8 mouse cellular contexts compared by ENCODE assay signal in the genomic region with DNA sequence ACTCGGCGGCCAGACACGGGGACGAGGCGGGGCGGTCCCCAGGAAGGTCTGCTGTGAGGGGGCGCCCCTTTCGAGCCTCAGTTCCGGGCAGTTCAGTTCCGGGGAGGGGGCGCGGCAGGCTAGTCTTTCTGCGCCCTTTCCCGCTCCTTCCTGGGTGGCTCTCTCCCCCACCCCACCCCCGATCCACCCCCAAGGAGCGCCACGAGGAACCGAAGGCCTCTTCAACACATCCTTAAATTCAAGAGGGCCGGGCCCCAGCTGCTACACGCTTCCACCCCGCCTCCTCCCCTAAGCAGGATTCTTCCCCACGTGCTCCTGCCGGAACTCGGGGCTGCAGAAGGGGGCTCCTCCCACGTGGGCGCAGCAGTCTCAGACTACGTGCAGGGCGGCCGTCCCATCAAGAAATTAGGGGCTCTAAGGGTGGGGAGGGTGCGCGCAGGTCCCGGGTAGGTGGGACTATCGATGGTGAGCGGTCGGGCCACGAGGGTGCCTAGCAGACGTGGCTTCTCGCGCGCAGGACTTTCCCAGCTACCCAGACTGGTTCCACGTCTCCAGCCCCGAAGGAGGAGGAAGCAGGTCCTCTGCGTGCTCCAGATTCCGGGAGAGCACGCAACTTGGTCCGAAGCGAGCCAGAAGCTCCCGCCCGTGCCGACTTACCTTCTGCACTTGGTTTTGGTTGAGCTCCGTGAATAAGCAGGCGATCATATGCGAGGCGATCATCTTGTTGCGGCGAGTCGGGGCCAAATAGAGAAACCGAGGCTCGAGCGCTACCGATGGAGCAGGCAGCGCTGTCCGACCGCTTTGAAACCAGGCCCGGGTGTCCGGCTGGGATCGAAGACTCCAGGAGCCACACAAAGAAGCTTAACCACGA. TPM values are rescaled to one million over a fixed set of nuclear protein-coding genes. Genes with fewer than 3 reads are reported as not detected.
DNase-seq lines count a peak whose midpoint lies in the region; ATAC-seq and TF ChIP-seq lines count a peak whose summit lies in the region.

No protein-coding gene starts in this region.

- no peak for TF ChIP-seq POLR2A in spleen, adult 2 months (IDR thresholded peaks at IDR 0.05; ENCODE audit: low read depth, low read length)

- no peak for TF ChIP-seq CTCF in spleen, adult 2 months (IDR thresholded peaks at IDR 0.05; ENCODE audit: extremely low read depth, insufficient read depth, insufficient read length, insufficient replicate concordance)

- peak overlapping the region; percentile 24 for H3K27ac ChIP-seq in spleen, adult 2 months (ENCODE audit: insufficient read depth, low read length)
- H3K27ac ChIP-seq in heart, embryonic 14.5 days (replicated peaks in 1 of 2; ENCODE audit: control insufficient read depth in 1 of 2, insufficient read depth in 1 of 2, low read depth in 2 of 2, low read length in 2 of 2) = peak overlapping the region; percentile 75 to 80
- H3K27ac ChIP-seq in limb, embryonic 13.5 days = peak overlapping the region; percentile 67
- peak overlapping the region; percentile 46; the same call in 1 of the 2 replicates for H3K27ac ChIP-seq in midbrain, embryonic 12.5 days (replicated peaks)
- H3K27ac ChIP-seq in stomach, embryonic 16.5 days (ENCODE audit: low read length) = peak overlapping the region; percentile 91

- peaks cover 6% of the 10 kb centered on the region; the same call in 1 of the 2 replicates for H3K4me1 ChIP-seq in spleen, adult 2 months (ENCODE audit: control insufficient read depth, insufficient read depth, insufficient read length)
- peaks cover 12 to 31% of the 10 kb centered on the region in 2 experiments for H3K4me1 ChIP-seq in heart, embryonic 14.5 days (ENCODE audit: control insufficient read depth in 2 of 2, insufficient read depth in 2 of 2, low read length in 2 of 2)
- peaks cover 21% of the 10 kb centered on the region for H3K4me1 ChIP-seq in limb, embryonic 13.5 days
- H3K4me1 ChIP-seq in midbrain, embryonic 12.5 days = peaks cover 29% of the 10 kb centered on the region
- peaks cover 11% of the 10 kb centered on the region for H3K4me1 ChIP-seq in stomach, embryonic 16.5 days (ENCODE audit: control insufficient read depth, insufficient read depth, low read length)

- H3K9me3 ChIP-seq in heart, embryonic 14.5 days (ENCODE audit: control insufficient read depth, low read length) = no peaks in the 10 kb centered on the region
- H3K9me3 ChIP-seq in limb, embryonic 13.5 days = no peaks in the 10 kb centered on the region
- no peaks in the 10 kb centered on the region for H3K9me3 ChIP-seq in midbrain, embryonic 12.5 days
- H3K9me3 ChIP-seq in stomach, embryonic 16.5 days (replicated peaks; ENCODE audit: control insufficient read depth, low read length) = no peaks in the 10 kb centered on the region

- peak overlapping the region; percentile 67 for H3K4me3 ChIP-seq in spleen, adult 2 months (ENCODE audit: extremely low read depth, insufficient read depth, insufficient read length)
- H3K4me3 ChIP-seq in heart, embryonic 14.5 days (ENCODE audit: control insufficient read depth in 1 of 2, insufficient read depth in 1 of 2, low read depth in 1 of 2, low read length in 2 of 2) = peak overlapping the region; percentile 54 to 57
- peak overlapping the region; percentile 67 for H3K4me3 ChIP-seq in limb, embryonic 13.5 days
- peak overlapping the region; percentile 57 for H3K4me3 ChIP-seq in midbrain, embryonic 12.5 days
- peak overlapping the region; percentile 69 for H3K4me3 ChIP-seq in stomach, embryonic 16.5 days (replicated peaks; ENCODE audit: low read length)

- peak; percentile 26 for ATAC-seq in heart, embryonic 14.5 days (ENCODE audit: insufficient number of reproducible peaks, insufficient read depth, low FRiP score, low read depth)
- ATAC-seq in limb, embryonic 13.5 days (ENCODE audit: low FRiP score, low read depth) = peak; percentile 42
- ATAC-seq in midbrain, embryonic 12.5 days (ENCODE audit: low FRiP score, low read depth) = peak; percentile 54
- ATAC-seq in stomach, embryonic 16.5 days (ENCODE audit: insufficient read depth, low FRiP score) = peak; percentile 68

- H3K9ac ChIP-seq in heart, embryonic 14.5 days (ENCODE audit: low read length) = peak overlapping the region; percentile 80
- peak overlapping the region; percentile 75 for H3K9ac ChIP-seq in limb, embryonic 13.5 days
- peak overlapping the region; percentile 57 for H3K9ac ChIP-seq in midbrain, embryonic 12.5 days (replicated peaks)
- H3K9ac ChIP-seq in stomach, embryonic 16.5 days (ENCODE audit: low read length) = peak overlapping the region; percentile 71

- peak in 1 of 2 experiments; percentile 32 for DNase-seq in spleen, adult 2 months (ENCODE audit: low read depth in 1 of 2, low spot score in 2 of 2)
- no peak for DNase-seq in spleen, postnatal 14 days (ENCODE audit: low spot score in 2 of 2)
- peak; percentile 77 for DNase-seq in embryo, embryonic 10.5 days (ENCODE audit: low spot score)
- DNase-seq in cerebellum, adult 11-12 months = no peak

- WGBS in spleen, adult 2 months = 1% methylated on average over 67 of the region's 68 CpGs
- under 1% methylated on average over 66 of the region's 68 CpGs for WGBS in heart, embryonic 14.5 days
- under 1% methylated on average over 66 of the region's 68 CpGs for WGBS in limb, embryonic 13.5 days
- under 1% methylated on average over 68 of the region's 68 CpGs for WGBS in midbrain, embryonic 12.5 days
- under 1% methylated on average over 68 of the region's 68 CpGs for WGBS in stomach, embryonic 16.5 days

- H3K36me3 ChIP-seq in spleen, adult 2 months (ENCODE audit: control insufficient read depth, insufficient read depth, low read length) = no peaks in the 10 kb centered on the region
- H3K36me3 ChIP-seq in heart, embryonic 14.5 days (ENCODE audit: control insufficient read depth, insufficient read depth, low read length) = no peaks in the 10 kb centered on the region
- H3K36me3 ChIP-seq in limb, embryonic 13.5 days = no peaks in the 10 kb centered on the region
- no peaks in the 10 kb centered on the region for H3K36me3 ChIP-seq in midbrain, embryonic 12.5 days
- H3K36me3 ChIP-seq in stomach, embryonic 16.5 days (ENCODE audit: control insufficient read depth, insufficient read depth, low read length) = no peaks in the 10 kb centered on the region

- H3K4me2 ChIP-seq in heart, embryonic 14.5 days (ENCODE audit: low read length) = peak overlapping the region; percentile 92
- peak overlapping the region; percentile 95 for H3K4me2 ChIP-seq in limb, embryonic 13.5 days (replicated peaks)
- H3K4me2 ChIP-seq in midbrain, embryonic 12.5 days (replicated peaks) = peak overlapping the region; percentile 92
- H3K4me2 ChIP-seq in stomach, embryonic 16.5 days (ENCODE audit: low read depth, low read length) = peak overlapping the region; percentile 89

- H3K27me3 ChIP-seq in spleen, adult 2 months (ENCODE audit: control insufficient read depth, insufficient read depth, low read length) = no peaks in the 10 kb centered on the region
- H3K27me3 ChIP-seq in heart, embryonic 14.5 days (ENCODE audit: control insufficient read depth, insufficient read depth, low read length) = no peaks in the 10 kb centered on the region
- H3K27me3 ChIP-seq in limb, embryonic 13.5 days = peaks cover 8% of the 10 kb centered on the region; the same call in 1 of the 2 replicates
- H3K27me3 ChIP-seq in midbrain, embryonic 12.5 days = peaks cover 11% of the 10 kb centered on the region
- H3K27me3 ChIP-seq in stomach, embryonic 16.5 days (ENCODE audit: control insufficient read depth, insufficient read depth, low read length) = no peaks in the 10 kb centered on the region

RNA-seq across cellular contexts. Expression of gene Hk2, which starts 0.8 kb away (rescaled TPM):
- 2.6 and 2.7 TPM in 2 replicates for polyA plus RNA-seq in spleen, adult 2 months (2012; rRNA removed)
- 31.0 and 38.0 TPM in 2 replicates for polyA plus RNA-seq in heart, embryonic 14.5 days (2014; fragmentation: Nextera tagmentation; extraction: Ambion mirVana)
- polyA plus RNA-seq in limb, embryonic 13.5 days (2015; fragmentation: Nextera tagmentation; extraction: Ambion mirVana) = 19.5 and 20.2 TPM in 2 replicates
- 10.1 and 11.2 TPM in 2 replicates for polyA plus RNA-seq in midbrain, embryonic 12.5 days (2016; fragmentation: Nextera tagmentation; extraction: Ambion mirVana)
- 24.2 and 31.3 TPM in 2 replicates for polyA plus RNA-seq in stomach, embryonic 16.5 days (2015; fragmentation: Nextera tagmentation; extraction: Ambion mirVana)

Comparison
In these comparisons a context has a peak if more than half of its experiments do, and no peak if none do; other contexts are left out.
1. H3K27ac ChIP-seq: peak in every context shown above with its lines; median percentile 91 in stomach, embryonic 16.5 days; 78 in heart, embryonic 14.5 days; 67 in limb, embryonic 13.5 days; 46 in midbrain, embryonic 12.5 days; 24 in spleen, adult 2 months.